Mouse (Mus musculus): Measurements from ENCODE around the gene Dhrs7c.

- TF ChIP-seq CTCF (IDR thresholded peaks at IDR 0.05; ENCODE audit: insufficient read depth, low read length): no peak
- TF ChIP-seq POLR2A (IDR thresholded peaks at IDR 0.05; ENCODE audit: borderline replicate concordance, extremely low read depth, low read depth, low read length): no peak
Observed at GRCm38 (mm10) chr11:67858518-67858917, 60.5 kb downstream of the Dhrs7c start.

Data from lung, adult 2 months (tissue).